Mouse (Mus musculus): ENCODE results near the gene Immp2l. TPM values are rescaled to one million over a fixed set of nuclear protein-coding genes. Genes with fewer than 3 reads are reported as not detected.
"Not testable (repeated sequence)": the region's sequence is repeated elsewhere in the genome, so short reads cannot be mapped to it uniquely, and the experiment has no call there.

The Immp2l gene
- polyA plus RNA-seq, 1 experiment from 2014 or later = 14.5 TPM

GRCm38 (mm10) chr12:41831731-41832130 lies 807.8 kb downstream of the Immp2l start:
- DNase-seq (ENCODE audit: low spot score) = no peak

- no peak for DNase-seq (ENCODE audit: low spot score)
Observed at GRCm38 (mm10) chr12:41834646-41835045, 810.8 kb downstream of the Immp2l start.

GRCm38 (mm10) chr12:41838334-41838847 lies 814.5 kb downstream of the Immp2l start:
- DNase-seq (ENCODE audit: low spot score) = no peak

GRCm38 (mm10) chr12:41839241-41839640 lies 815.4 kb downstream of the Immp2l start:
- DNase-seq (ENCODE audit: low spot score) = no peak

- no peak for DNase-seq (ENCODE audit: low spot score)
Observed at GRCm38 (mm10) chr12:41842694-41843329, 818.9 kb downstream of the Immp2l start.

- no peak for DNase-seq (ENCODE audit: low spot score)
Observed at GRCm38 (mm10) chr12:41851896-41852470, 828.1 kb downstream of the Immp2l start.

- not testable (repeated sequence) for DNase-seq (ENCODE audit: low spot score)
Observed at GRCm38 (mm10) chr12:41859652-41860051, 835.8 kb downstream of the Immp2l start.

- DNase-seq (ENCODE audit: low spot score) = peak; percentile 3
Observed at GRCm38 (mm10) chr12:41868317-41868716, 844.4 kb downstream of the Immp2l start.

- no peak for DNase-seq (ENCODE audit: low spot score)
Observed at GRCm38 (mm10) chr12:41874015-41874414, 850.1 kb downstream of the Immp2l start.

- no peak for DNase-seq (ENCODE audit: low spot score)
Observed at GRCm38 (mm10) chr12:41877292-41877959, 853.5 kb downstream of the Immp2l start.

- no peak for DNase-seq (ENCODE audit: low spot score)
Observed at GRCm38 (mm10) chr12:41878493-41878892, 854.6 kb downstream of the Immp2l start.

GRCm38 (mm10) chr12:41878972-41879371 lies 855.1 kb downstream of the Immp2l start:
- no peak for DNase-seq (ENCODE audit: low spot score)

GRCm38 (mm10) chr12:41879412-41879811 lies 855.5 kb downstream of the Immp2l start:
- DNase-seq (ENCODE audit: low spot score) = no peak

- DNase-seq (ENCODE audit: low spot score) = no peak
Observed at GRCm38 (mm10) chr12:41880833-41881232, 856.9 kb downstream of the Immp2l start.

- no peak for DNase-seq (ENCODE audit: low spot score)
Observed at GRCm38 (mm10) chr12:41908011-41908410, 884.1 kb downstream of the Immp2l start.

- DNase-seq (ENCODE audit: low spot score) = no peak
Observed at GRCm38 (mm10) chr12:41911626-41912025, 887.7 kb downstream of the Immp2l start.

- no peak for DNase-seq (ENCODE audit: low spot score)
Observed at GRCm38 (mm10) chr12:41937751-41938150, 913.9 kb downstream of the Immp2l start.

GRCm38 (mm10) chr12:41941853-41942252 lies 918.0 kb downstream of the Immp2l start:
- DNase-seq (ENCODE audit: low spot score) = no peak

- no peak for DNase-seq (ENCODE audit: low spot score)
Observed at GRCm38 (mm10) chr12:41944079-41944672, 920.3 kb downstream of the Immp2l start.

GRCm38 (mm10) chr12:41946536-41946935 lies 922.6 kb downstream of the Immp2l start:
- no peak for DNase-seq (ENCODE audit: low spot score)

- no peak for DNase-seq (ENCODE audit: low spot score)
Observed at GRCm38 (mm10) chr12:41949409-41949808, 925.5 kb downstream of the Immp2l start.

GRCm38 (mm10) chr12:41949841-41950241 lies 926.0 kb downstream of the Immp2l start:
- no peak for DNase-seq (ENCODE audit: low spot score)

Data from thymus, postnatal 0 days (tissue).